Mouse (Mus musculus): ENCODE results near the gene Pin4. TPM values are rescaled to one million over a fixed set of nuclear protein-coding genes. Genes with fewer than 3 reads are reported as not detected.

The Pin4 gene
- total and polyA plus RNA-seq, 3 experiments, result 50.6 to 122 TPM; not detected in 1

DNA sequence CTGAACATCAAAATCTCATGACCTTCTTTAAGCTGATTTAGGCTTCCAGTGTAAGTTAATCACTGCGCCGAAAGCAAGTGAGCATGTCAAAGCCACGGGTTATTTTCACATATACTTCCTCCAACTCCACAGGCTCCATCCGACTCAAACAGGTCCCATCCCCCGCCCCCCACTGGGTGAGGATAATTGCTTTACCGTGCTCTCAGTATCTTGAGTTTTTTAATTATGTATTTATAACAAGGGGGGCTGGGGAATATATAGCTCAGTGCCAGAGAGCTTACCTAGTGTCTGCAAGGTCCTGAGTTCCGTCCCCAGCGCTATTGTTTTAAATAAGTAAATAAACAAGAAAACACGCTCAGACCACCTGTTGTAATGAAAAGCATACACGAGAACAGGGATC lies 38.2 kb upstream of the Pin4 start:
- no peak overlapping the region for H3K9ac ChIP-seq (ENCODE audit: control insufficient read depth, low read depth, low read length, poor library complexity, severe bottlenecking)
- no peaks in the 10 kb centered on the region for H3K36me3 ChIP-seq (ENCODE audit: control insufficient read depth in 1 of 2, insufficient read depth in 2 of 2, low read length in 2 of 2)
- H3K9me3 ChIP-seq (replicated peaks; ENCODE audit: insufficient read depth, low read length), result no peaks in the 10 kb centered on the region
- DNase-seq (ENCODE audit: low read depth, low spot score), result no peak
- H3K4me3 ChIP-seq (ENCODE audit: control insufficient read depth in 1 of 2, insufficient read depth in 1 of 2, low read depth in 2 of 2, low read length in 2 of 2), result no peak overlapping the region
- peaks cover 0 to 2% of the 10 kb centered on the region in 2 experiments; a peak in 3 of 4 replicates for H3K27me3 ChIP-seq (ENCODE audit: control insufficient read depth in 1 of 2, insufficient read depth in 2 of 2, low read length in 2 of 2)
- TF ChIP-seq MAFK (IDR thresholded peaks at IDR 0.05; ENCODE audit: borderline replicate concordance, low read depth, low read length) (no peak), NELFE (IDR thresholded peaks at IDR 0.05; ENCODE audit: low read depth, low read length) (no peak), CHD1 (IDR thresholded peaks at IDR 0.05; ENCODE audit: low read depth, low read length) (no peak)
- no peaks in the 10 kb centered on the region for H3K79me2 ChIP-seq (ENCODE audit: control insufficient read depth, insufficient read depth, low read length, poor library complexity)
- no peak overlapping the region for H3K27ac ChIP-seq (ENCODE audit: control insufficient read depth, low read depth, low read length)
- no peaks in the 10 kb centered on the region for H3K4me1 ChIP-seq (ENCODE audit: control insufficient read depth in 1 of 2, insufficient read depth in 2 of 2, low read length in 2 of 2)

DNA sequence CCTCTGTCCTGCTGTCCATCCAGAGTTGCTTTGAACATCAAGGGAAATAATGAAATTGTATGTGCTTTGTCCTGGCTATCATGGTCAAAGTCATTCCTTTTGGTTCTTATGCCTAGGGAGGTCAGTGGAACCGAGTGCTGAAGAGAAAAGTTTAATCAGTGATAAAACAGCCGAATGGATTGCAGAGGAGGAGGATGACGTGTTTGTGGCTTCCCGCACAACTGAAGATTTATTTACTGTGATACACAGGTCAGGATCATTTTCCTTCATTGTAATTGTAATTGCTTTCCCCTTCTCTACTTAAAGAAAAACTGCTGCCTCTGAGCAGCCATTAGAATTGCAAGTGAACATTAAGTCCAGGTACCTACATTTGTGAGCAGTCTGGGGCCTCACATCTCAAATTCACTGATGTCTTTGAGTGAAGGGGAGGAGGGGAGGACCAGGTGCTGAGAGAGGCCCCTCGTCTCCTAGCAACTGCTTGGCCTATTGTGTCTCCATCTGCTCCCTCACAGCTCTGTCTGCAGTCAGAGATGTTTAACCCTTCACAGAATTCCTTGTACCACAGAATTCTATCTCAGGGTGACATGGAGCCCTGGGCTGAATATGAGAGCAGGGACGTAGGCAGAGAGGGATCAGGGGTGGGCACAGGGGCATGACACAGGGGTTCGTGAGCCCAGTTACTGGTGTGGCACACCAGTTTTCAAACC lies 37.5 kb upstream of the Pin4 start:
- no peaks in the 10 kb centered on the region for H3K9me3 ChIP-seq (replicated peaks; ENCODE audit: insufficient read depth, low read length)
- H3K4me1 ChIP-seq (ENCODE audit: control insufficient read depth in 1 of 2, insufficient read depth in 2 of 2, low read length in 2 of 2), result no peaks in the 10 kb centered on the region
- H3K27me3 ChIP-seq (ENCODE audit: control insufficient read depth in 1 of 2, insufficient read depth in 2 of 2, low read length in 2 of 2), result peaks cover 0 to 2% of the 10 kb centered on the region in 2 experiments; a peak in 3 of 4 replicates
- DNase-seq (ENCODE audit: low read depth, low spot score), result no peak
- H3K36me3 ChIP-seq (ENCODE audit: control insufficient read depth in 1 of 2, insufficient read depth in 2 of 2, low read length in 2 of 2), result no peaks in the 10 kb centered on the region
- H3K9ac ChIP-seq (ENCODE audit: control insufficient read depth, low read depth, low read length, poor library complexity, severe bottlenecking), result no peak overlapping the region
- no peaks in the 10 kb centered on the region for H3K79me2 ChIP-seq (ENCODE audit: control insufficient read depth, insufficient read depth, low read length, poor library complexity)
- TF ChIP-seq BHLHE40 (IDR thresholded peaks at IDR 0.05; ENCODE audit: borderline replicate concordance, low read depth, low read length) (no peak), TBP (IDR thresholded peaks at IDR 0.05; ENCODE audit: low read depth, low read length) (no peak), MAX (IDR thresholded peaks at IDR 0.05; ENCODE audit: low read length) (no peak), MYC (IDR thresholded peaks at IDR 0.05; ENCODE audit: low read depth, low read length) (no peak), UBTF (IDR thresholded peaks at IDR 0.05; ENCODE audit: borderline replicate concordance, insufficient read depth, low read depth, low read length) (no peak), MAFK (IDR thresholded peaks at IDR 0.05; ENCODE audit: borderline replicate concordance, low read depth, low read length) (no peak), RAD21 (IDR thresholded peaks at IDR 0.05; ENCODE audit: low read depth, low read length) (no peak), POLR2A (IDR thresholded peaks at IDR 0.05; ENCODE audit: control insufficient read depth in 1 of 2, insufficient read depth in 1 of 2, low read depth in 1 of 2, low read length in 2 of 2, poor library complexity in 1 of 2) (no peak), MEF2A (IDR thresholded peaks at IDR 0.05; ENCODE audit: extremely low read depth, insufficient replicate concordance, low read depth, low read length, poor library complexity, severe bottlenecking) (no peak), EP300 (IDR thresholded peaks at IDR 0.05; ENCODE audit: low read depth in 1 of 2, low read length in 2 of 2) (no peak)
- no peak overlapping the region for H3K27ac ChIP-seq (ENCODE audit: control insufficient read depth, low read depth, low read length)
- no peak overlapping the region for H3K4me3 ChIP-seq (ENCODE audit: control insufficient read depth in 1 of 2, insufficient read depth in 1 of 2, low read depth in 2 of 2, low read length in 2 of 2)

DNA sequence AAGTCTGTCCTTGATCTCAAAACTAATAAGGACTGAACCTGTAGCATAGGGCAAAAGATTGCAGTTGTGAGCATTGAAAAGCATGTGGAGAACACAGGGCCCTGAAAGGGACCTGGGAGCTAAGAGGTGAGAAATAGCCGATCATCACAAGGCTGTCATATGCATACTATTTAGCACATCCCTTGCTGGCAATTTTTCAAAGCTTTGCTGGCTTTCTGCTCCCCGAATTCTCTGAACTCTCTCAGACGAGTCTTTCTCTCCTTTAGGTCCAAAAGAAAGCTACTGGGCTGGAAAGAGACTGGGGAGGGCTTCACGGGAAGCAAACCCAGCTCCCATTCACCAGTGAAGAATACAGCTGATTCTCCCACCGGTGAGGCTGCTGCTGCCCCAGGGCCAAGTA lies 36.9 kb upstream of the Pin4 start:
- Histone ChIP-seq H3K9me3 (replicated peaks; ENCODE audit: insufficient read depth, low read length) (no peaks in the 10 kb centered on the region), H3K79me2 (ENCODE audit: control insufficient read depth, insufficient read depth, low read length, poor library complexity) (no peaks in the 10 kb centered on the region), H3K9ac (ENCODE audit: control insufficient read depth, low read depth, low read length, poor library complexity, severe bottlenecking) (no peak overlapping the region), H3K27me3 (ENCODE audit: control insufficient read depth in 1 of 2, insufficient read depth in 2 of 2, low read length in 2 of 2) (peaks cover 0 to 2% of the 10 kb centered on the region in 2 experiments; a peak in 3 of 4 replicates), H3K36me3 (ENCODE audit: control insufficient read depth in 1 of 2, insufficient read depth in 2 of 2, low read length in 2 of 2) (no peaks in the 10 kb centered on the region), H3K4me3 (ENCODE audit: control insufficient read depth in 1 of 2, insufficient read depth in 1 of 2, low read depth in 2 of 2, low read length in 2 of 2) (no peak overlapping the region), H3K27ac (ENCODE audit: control insufficient read depth, low read depth, low read length) (no peak overlapping the region), H3K4me1 (ENCODE audit: control insufficient read depth in 1 of 2, insufficient read depth in 2 of 2, low read length in 2 of 2) (no peaks in the 10 kb centered on the region)
- TF ChIP-seq UBTF (IDR thresholded peaks at IDR 0.05; ENCODE audit: borderline replicate concordance, insufficient read depth, low read depth, low read length) (no peak), POLR2AphosphoS5 (IDR thresholded peaks at IDR 0.05; ENCODE audit: borderline replicate concordance, low read depth, low read length) (no peak), MXI1 (IDR thresholded peaks at IDR 0.05; ENCODE audit: low read depth, low read length) (no peak), POLR2AphosphoS2 (IDR thresholded peaks at IDR 0.05; ENCODE audit: low read length) (no peak), CHD1 (IDR thresholded peaks at IDR 0.05; ENCODE audit: low read depth, low read length) (no peak), SMC3 (IDR thresholded peaks at IDR 0.05; ENCODE audit: low read depth, low read length) (no peak), KAT2A (conservative IDR thresholded peaks at IDR 0.05; ENCODE audit: low read depth, low read length) (no peak), HCFC1 (IDR thresholded peaks at IDR 0.05; ENCODE audit: low read depth, low read length) (no peak), NELFE (IDR thresholded peaks at IDR 0.05; ENCODE audit: low read depth, low read length) (no peak), GABPA (IDR thresholded peaks at IDR 0.05; ENCODE audit: low read depth, low read length) (no peak), ZC3H11A (IDR thresholded peaks at IDR 0.05; ENCODE audit: low read depth, low read length) (no peak), CTCF (IDR thresholded peaks at IDR 0.05 in 2 of 3, conservative IDR thresholded peaks at IDR 0.05 in 1 of 3; ENCODE audit: control insufficient read depth in 1 of 3, insufficient read depth in 1 of 3, low read depth in 2 of 3, low read length in 3 of 3, poor library complexity in 1 of 3, severe bottlenecking in 1 of 3) (no peak), CHD2 (IDR thresholded peaks at IDR 0.05; ENCODE audit: low read length) (no peak), ELF1 (IDR thresholded peaks at IDR 0.05; ENCODE audit: low read depth, low read length) (no peak)
- no peak for DNase-seq (ENCODE audit: low read depth, low spot score)

Measured in MEL (cell line).